Mouse (Mus musculus) urinary bladder, adult 2 months (tissue): ENCODE data around the gene Capn7. TPM values are rescaled to one million over a fixed set of nuclear protein-coding genes. Genes with fewer than 3 reads are reported as not detected.

ENCODE experiments used
- DNase-seq: peaks from one replicate; pipeline ENCODE4 v3.0.0; 2022; ENCODE audit warnings: low spot score
- polyA plus RNA-seq: library from polyadenylated mRNA; depleted of rRNA; stranded (reverse); fragments of >200 nt; gene quantifications from 2 replicates; pipeline ENCODE4 v1.2.3, GENCODE M21; 2012

Capn7 gene
- polyA plus RNA-seq, 1 experiment, result 34.9 TPM

- no peak for DNase-seq
Measured at GRCm38 (mm10) chr14:31365350-31365749, 28.9 kb downstream of the Capn7 start.

GRCm38 (mm10) chr14:31367951-31368350, 31.5 kb downstream of the Capn7 start:
- DNase-seq, result no peak

- no peak for DNase-seq
Measured at GRCm38 (mm10) chr14:31369377-31369776, 32.9 kb downstream of the Capn7 start.

- no peak for DNase-seq
Measured at GRCm38 (mm10) chr14:31374390-31374789, 38.0 kb downstream of the Capn7 start.

- DNase-seq, result no peak
Measured at GRCm38 (mm10) chr14:31376331-31376730, 39.9 kb downstream of the Capn7 start.

GRCm38 (mm10) chr14:31382276-31382675, 45.8 kb downstream of the Capn7 start:
- no peak for DNase-seq

- DNase-seq, result no peak
Measured at GRCm38 (mm10) chr14:31383470-31384050, 47.1 kb downstream of the Capn7 start.

GRCm38 (mm10) chr14:31384366-31385323, 48.2 kb downstream of the Capn7 start:
- no peak for DNase-seq

- DNase-seq, result no peak
Measured at GRCm38 (mm10) chr14:31385406-31385805, 49.0 kb downstream of the Capn7 start.

GRCm38 (mm10) chr14:31385977-31386697, 49.7 kb downstream of the Capn7 start:
- peak; percentile 54 for DNase-seq

- peak; percentile 16 for DNase-seq
Measured at GRCm38 (mm10) chr14:31387301-31387981, 51.0 kb downstream of the Capn7 start.

- DNase-seq, result peak; percentile 16
Measured at GRCm38 (mm10) chr14:31388086-31388872, 51.8 kb downstream of the Capn7 start.

- peak; percentile 11 for DNase-seq
Measured at GRCm38 (mm10) chr14:31389421-31390147, 53.1 kb downstream of the Capn7 start.

GRCm38 (mm10) chr14:31392300-31392699, 55.9 kb downstream of the Capn7 start:
- no peak for DNase-seq

- no peak for DNase-seq
Measured at GRCm38 (mm10) chr14:31392873-31393545, 56.6 kb downstream of the Capn7 start.

GRCm38 (mm10) chr14:31393546-31393890, 57.1 kb downstream of the Capn7 start:
- no peak for DNase-seq

- no peak for DNase-seq
Measured at GRCm38 (mm10) chr14:31393936-31394630, 57.6 kb downstream of the Capn7 start.

GRCm38 (mm10) chr14:31394822-31395532, 58.5 kb downstream of the Capn7 start:
- no peak for DNase-seq
